Mouse (Mus musculus) liver (tissue): ENCODE data around the gene Lgr6.

ENCODE experiments used
- DNase-seq: peaks from one replicate; pipeline ENCODE4 v3.0.0-alpha.2; 2020; ENCODE audit warnings: mixed read lengths

The Lgr6 gene

GRCm38 (mm10) chr1:135011912-135012311 is 93.2 kb downstream of the Lgr6 start:
- no peak for DNase-seq

DNA sequence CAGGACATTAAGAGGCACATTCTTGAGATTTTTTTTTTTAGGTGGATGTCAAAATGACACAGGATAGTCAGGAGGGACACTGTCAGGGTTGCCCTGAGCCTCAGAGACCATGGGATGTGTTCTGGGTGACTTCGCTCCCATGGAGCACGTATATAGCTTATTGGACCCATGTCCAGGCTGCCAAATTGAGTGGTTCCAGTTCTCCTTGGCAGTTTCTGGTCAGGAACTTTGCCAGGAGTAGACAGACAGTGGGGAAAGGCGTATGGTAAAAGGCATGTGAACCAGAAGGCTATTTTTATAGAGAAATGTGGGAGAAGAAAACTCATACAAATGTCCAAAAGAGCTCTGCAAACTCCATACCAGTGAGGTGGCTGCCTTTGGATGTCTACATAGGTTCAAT is 95.2 kb downstream of the Lgr6 start:
- no peak for DNase-seq

DNA sequence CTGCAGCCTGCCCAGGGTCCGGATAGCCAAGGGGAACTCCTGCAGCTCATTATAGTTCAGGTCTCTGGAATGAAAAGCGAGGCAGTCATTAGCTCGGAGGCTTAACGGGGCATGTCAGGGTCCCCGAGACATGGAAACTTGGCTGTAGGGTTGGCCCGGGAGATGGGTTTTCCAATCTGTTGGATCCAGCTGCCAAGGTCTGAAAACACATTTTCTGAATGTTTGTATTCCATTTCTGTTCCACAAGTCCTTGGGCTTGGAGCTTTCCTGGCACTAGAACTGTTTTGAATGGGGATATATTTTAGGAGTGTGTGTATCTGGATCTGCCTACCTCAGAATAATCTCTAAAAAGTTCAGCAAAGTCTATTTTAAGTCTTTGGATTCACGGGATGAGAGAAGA is 99.4 kb downstream of the Lgr6 start:
- DNase-seq: no peak

DNA sequence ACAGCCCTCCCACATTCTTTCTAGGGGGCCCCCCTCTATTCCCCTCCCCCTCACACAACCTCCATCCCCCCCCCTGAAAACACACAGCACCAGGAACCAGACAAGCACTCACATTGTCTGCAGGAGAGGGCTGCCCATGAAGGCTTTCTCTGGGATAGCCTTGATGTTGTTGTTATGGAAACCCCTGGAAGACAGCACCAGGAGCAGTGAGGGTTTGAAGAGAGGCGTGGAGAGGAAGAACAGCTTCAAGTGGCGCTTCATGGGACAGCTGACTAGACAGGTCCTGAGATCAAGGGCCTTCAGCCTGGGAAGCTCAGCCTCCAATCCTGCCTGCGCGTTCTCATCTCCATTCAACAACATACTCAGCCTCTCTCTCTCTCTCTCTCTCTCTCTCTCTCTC is 101.7 kb downstream of the Lgr6 start:
- no peak for DNase-seq

DNA sequence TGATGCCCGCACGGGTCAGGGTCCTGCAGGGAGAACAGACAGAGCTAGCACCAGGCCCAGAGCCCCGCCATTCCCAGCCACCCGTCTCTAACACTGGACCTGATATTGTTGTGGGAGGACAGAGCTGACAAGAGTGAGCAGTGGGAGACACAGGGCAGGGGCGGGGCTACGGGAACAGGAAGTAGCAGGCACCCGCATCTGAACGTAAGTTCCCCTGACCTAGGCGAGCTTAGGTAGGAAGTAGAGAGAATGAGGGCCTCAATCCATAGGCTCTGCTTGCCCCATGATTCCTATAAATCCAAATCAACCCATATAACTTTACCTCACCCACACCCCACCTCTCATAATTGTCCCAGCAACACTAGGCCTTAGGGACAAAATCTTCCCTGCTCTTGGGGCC is 104.5 kb downstream of the Lgr6 start:
- DNase-seq: no peak

GRCm38 (mm10) chr1:134998231-134998630 is 106.8 kb downstream of the Lgr6 start:
- no peak for DNase-seq

GRCm38 (mm10) chr1:134997568-134997967 is 107.5 kb downstream of the Lgr6 start:
- DNase-seq: no peak

GRCm38 (mm10) chr1:134996471-134996870 is 108.6 kb downstream of the Lgr6 start:
- DNase-seq: no peak

- peak; percentile 52 for DNase-seq
Observed at GRCm38 (mm10) chr1:134995954-134996353, 109.1 kb downstream of the Lgr6 start.

- DNase-seq: no peak
Observed at GRCm38 (mm10) chr1:134995437-134995836, 109.6 kb downstream of the Lgr6 start.

DNA sequence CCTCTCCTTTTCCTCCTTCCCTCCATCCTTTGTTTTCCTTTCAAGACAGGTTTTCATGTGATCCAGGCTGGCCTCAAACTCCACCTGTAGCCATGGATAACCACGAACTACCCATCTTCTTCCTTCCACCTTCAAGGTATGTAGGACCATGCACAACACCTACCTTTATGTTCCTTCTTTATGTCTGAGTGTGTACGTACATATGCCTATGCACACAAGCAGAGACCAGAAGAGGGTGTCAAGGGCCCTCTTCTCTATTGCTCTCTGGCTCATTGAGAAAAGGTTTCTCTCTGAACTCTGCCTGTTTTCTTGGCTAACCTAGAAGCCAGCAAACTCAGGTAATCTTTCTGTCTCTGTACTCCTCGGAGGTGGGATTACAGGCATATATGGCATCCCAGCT is 110.3 kb downstream of the Lgr6 start:
- no peak for DNase-seq

DNA sequence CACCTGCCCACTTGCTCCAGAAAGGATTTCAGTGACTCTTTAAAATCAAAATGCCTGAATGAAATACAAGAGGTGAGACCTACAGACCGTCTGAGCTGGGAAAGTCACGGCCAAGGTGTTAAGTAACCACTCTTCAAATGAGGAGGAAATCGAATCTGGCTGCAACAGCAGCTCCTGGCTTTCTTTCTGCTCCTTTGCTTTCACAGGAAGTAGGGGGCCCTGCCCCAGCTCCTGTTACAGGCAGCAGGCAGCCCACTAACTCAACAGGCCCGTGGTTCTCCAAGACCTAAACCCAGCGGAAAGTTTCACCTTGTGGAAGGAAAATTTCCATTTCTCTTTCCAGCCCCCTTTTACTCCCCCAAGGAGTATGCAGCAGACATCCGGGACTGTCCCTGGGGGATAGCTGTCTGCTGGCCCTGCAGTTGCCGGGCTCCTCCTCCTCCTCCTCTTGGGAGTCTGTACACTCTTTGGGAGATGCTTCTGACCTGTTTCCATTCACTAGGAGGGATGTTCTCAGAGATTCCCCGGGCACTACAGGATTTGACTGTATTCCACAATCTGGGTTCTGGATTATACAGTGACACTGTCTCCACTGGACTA is 112.9 kb downstream of the Lgr6 start:
- DNase-seq: no peak

DNA sequence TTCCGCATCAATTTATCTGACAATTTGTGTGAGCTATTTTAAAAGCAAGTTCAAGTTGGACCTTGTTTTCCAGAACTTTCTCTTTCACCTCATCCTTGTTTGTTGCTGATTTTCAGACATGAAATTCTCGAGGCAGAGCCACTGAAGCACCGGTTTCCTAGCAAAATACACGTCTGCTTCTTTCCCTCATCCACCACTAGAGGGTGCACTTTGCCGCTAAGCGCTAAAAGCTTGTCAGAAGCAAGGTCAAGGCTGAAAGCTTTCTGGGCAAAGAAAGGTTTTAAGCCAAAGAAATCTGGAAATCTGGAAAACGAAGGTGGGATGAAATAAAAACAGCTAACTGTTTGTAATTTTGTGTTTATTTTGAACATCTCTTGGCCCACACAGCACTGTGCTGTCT is 115.7 kb downstream of the Lgr6 start:
- peak; percentile 70 for DNase-seq

- DNase-seq: no peak
Observed at GRCm38 (mm10) chr1:134987962-134988341, 117.1 kb downstream of the Lgr6 start.

- DNase-seq: peak; percentile 57
Observed at GRCm38 (mm10) chr1:134987173-134987961, 117.7 kb downstream of the Lgr6 start.

GRCm38 (mm10) chr1:134972920-134973319 is 132.2 kb downstream of the Lgr6 start:
- DNase-seq: no peak

DNA sequence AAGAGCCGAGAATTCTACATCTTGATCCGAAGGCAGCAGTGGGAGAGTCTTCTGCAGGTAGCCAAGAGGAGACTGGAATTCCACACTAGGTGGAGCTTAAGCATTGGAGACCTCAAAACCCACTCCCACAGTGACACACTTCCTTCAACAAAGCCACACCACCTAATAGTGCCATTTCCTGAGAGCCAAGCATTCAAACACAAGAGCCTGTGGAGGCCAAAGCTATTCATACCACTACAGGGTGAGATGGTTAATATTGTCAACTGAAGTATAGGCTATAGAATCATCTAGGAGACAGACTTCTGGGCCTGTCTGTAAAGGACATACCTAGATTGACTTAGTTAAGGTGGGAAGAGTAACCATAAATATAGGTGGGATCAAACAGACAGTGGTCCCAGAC is 139.6 kb downstream of the Lgr6 start:
- DNase-seq: no peak

DNA sequence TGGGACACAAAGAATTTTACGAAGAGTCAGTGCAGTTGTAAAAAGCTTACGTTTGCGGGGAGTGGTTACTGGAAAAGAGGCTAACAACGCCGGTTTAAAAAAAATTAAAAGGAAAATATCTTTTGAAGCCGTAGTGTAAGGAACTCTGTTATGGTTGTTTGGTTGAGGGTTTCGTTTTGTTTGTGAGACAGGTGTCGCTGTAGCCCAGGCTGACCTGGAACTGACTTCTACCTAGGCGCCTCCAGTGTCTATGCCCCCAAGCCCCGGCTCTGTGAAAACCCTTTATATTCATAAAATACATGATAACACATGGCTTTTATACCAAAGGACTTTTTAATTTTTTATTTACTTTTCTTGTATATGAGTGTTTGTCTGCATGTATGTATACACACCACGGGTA is 142.3 kb downstream of the Lgr6 start:
- peak; percentile 54 for DNase-seq

DNA sequence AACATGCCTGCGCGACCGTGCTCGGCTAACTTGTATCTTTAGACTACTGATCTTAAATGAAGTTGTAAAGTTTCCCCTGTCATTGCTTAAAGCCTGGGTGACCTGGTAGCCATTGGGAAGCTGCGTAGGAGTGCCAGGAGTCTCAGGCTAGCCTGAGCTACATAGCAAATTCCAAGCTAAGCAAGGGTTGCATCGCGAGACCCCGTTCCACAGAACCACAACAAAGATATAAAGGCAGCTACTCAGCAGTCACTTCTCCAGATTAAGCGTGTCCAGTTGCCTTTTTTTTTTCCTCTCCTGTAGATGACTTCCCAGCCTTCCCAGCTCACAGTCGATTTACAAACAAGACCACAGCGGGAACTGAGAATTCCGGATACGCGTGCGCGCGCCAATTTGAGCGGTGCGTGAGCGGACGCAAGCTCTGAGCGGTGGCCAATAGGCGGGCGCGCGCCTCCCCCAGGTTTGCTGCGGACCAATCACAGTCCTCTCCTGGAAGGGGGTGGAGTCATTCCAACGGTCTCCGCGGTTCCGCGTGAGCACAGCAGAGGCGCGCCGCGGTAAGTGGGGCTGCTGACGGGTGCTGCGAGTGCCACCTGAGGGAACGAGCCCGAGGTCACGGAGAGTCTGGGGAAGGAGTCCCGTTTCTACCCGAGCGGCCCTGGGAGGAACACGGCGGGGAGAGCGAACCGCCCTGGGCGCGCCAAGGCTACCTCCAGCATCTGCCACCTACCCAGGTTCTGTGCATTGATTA is 142.8 kb downstream of the Lgr6 start, which contains the start of gene Ube2t:
Ube2t (plus strand) TSS at position 513 of the 751 bp plus-strand sequence.
- peak; percentile 97 for DNase-seq

DNA sequence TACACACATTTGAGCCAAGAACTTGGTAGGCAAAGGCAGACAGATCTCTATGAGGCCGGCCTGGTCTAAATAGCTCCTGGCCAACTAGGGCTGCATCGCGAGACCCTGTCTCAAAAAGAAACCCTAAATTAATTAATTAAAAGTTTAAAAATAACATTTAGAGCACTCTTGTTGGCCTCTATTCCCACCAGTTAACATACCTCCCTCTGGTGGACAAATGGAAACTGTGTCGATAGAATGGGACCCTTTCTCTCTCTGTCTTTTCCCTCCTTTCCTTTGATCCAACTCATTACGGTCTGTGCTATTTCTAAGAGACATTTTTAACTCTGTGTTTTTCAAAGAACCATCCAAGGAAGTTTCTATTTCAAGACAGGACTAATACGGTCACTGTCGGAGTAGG is 144.4 kb downstream of the Lgr6 start:
- no peak for DNase-seq

DNA sequence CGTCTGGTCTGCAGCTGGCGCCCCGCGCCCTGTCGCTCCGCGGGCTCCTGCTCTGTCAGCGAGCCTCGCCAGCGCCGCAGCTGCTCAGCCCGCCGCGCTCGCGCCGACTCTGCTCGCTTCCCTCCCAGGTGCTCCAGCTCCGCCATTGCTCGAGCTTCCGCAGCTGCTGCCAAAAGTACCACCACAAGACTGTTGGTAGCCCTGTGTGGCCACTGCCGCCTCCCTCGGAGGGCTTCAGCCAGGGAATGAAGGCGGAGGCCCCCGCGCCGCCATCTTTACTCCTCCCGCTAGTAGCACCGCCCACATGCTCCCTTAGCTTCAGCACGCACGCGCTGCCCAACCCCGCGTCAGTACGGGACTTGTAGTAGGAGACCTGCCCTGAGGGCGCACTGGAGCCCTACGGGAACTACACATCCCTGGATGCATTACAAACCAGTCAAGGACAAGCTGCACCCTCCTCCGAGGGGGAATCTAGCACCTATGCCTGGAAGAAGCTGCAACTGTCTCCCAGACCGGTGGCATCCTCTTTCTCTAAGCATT is 149.4 kb downstream of the Lgr6 start, which contains the start of gene Ppp1r12b:
Ppp1r12b (minus strand) TSS at position 306 of the 540 bp plus-strand sequence.
- DNase-seq: peak; percentile 95

DNA sequence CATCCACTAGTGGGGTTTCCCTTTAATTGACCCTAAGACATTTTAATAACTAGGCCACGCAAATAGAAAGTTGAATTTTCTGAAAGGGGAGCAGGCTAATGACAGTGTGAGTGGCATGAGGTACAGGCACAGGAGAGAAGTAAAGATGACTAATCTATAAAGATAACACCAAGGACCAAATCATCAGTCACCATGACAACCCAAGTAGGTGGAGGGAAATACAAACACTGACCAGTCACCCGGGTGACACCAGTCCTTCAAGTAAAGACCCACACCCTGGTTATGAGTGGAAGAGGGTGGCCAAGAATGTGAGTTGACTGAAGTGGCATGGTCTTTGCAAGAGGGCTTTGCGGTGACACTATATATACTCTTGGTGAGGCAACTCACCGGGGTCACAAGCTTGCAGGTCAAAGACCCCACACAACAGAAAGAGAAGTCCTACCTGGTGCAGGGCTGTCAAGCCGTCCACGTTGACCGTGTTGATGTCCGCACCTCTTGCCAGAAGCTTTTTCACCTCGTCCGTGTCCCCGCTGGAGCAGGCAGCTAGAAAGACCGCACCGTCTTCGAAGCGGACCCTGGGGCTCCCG is 149.9 kb downstream of the Lgr6 start:
- no peak for DNase-seq

DNA sequence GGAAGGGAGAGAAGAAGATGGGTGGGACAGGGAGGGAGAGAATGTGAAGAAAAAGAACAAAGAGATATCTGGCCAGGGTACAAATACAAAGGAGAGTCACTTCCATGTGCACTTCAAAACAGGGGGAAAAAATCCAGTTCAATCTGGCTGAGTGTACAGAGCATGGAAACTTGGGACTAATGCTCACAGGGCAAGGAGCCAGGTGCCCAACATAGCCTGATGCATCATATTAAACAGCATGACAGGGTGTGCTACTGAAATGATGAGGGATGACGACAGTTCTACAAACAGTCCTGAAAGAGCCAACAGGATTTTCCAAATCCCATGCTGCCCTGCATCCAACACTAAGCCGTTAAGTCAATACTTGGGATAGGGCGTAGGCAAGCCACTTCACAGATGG is 155.1 kb downstream of the Lgr6 start:
- no peak for DNase-seq
